Mouse (Mus musculus) forebrain, postnatal 0 days (tissue): ENCODE data around the gene Cfap44. TPM values are rescaled to one million over a fixed set of nuclear protein-coding genes. Genes with fewer than 3 reads are reported as not detected.

Experiments
- ATAC-seq: fragments of 200-750 bp; cut with Nextera tagmentation; 2 replicates; pipeline ENCODE4 v1.8.0; 2017; ENCODE audit warnings: mild to moderate bottlenecking, moderate library complexity
- DNase-seq: peaks from one replicate; pipeline ENCODE4 v3.0.0-alpha.2; 2015
- H3K27ac ChIP-seq: fragments of 300-500 bp; sonication (generic); 2 replicates; pipeline ENCODE4 v1.5.1; 2014; ENCODE audit warnings: low read depth, mild to moderate bottlenecking, antibody characterized with exemption, low read length, moderate library complexity, mixed read lengths
- H3K27me3 ChIP-seq: fragments of 300-500 bp; sonication (generic); 2 replicates; pipeline ENCODE4 v1.6.1; 2014; ENCODE audit warnings: mild to moderate bottlenecking, low read length, mixed read lengths; ENCODE audit not compliant: insufficient read depth
- H3K36me3 ChIP-seq: fragments of 300-500 bp; sonication (generic); 2 replicates; pipeline ENCODE4 v1.6.1; 2014; ENCODE audit warnings: mild to moderate bottlenecking, moderate library complexity; ENCODE audit not compliant: insufficient read depth
- H3K4me1 ChIP-seq: fragments of 300-500 bp; sonication (generic); 2 replicates; pipeline ENCODE4 v1.6.1; 2014; ENCODE audit warnings: antibody characterized with exemption; ENCODE audit not compliant: insufficient read depth
- H3K4me2 ChIP-seq: fragments of 300-500 bp; sonication (generic); 2 replicates; pipeline ENCODE4 v1.6.1; 2014; ENCODE audit warnings: low read depth, mild to moderate bottlenecking, moderate library complexity
- H3K4me3 ChIP-seq: fragments of 300-500 bp; sonication (generic); 2 replicates; pipeline ENCODE4 v1.5.1; 2014; ENCODE audit warnings: low read depth, low read length, mixed read lengths
- H3K9ac ChIP-seq: fragments of 300-500 bp; sonication (generic); 2 replicates; pipeline ENCODE4 v1.6.1; 2014; ENCODE audit warnings: mild to moderate bottlenecking
- H3K9me3 ChIP-seq: fragments of 300-500 bp; sonication (generic); 2 replicates; pipeline ENCODE4 v1.6.1; 2016; ENCODE audit warnings: low read length
- CTCF ChIP-seq: sonication (generic); IDR thresholded peaks from 2 replicates; pipeline ENCODE4 v1.5.1; 2016; ENCODE audit warnings: antibody characterized with exemption, control low read depth, low read depth
- WGBS: fragments of 180-500 bp; shearing (Covaris S2); extraction: QIAGEN DNeasy Blood & Tissue Kit; methylation state at CpG from one replicate; pipeline ENCODE4 v1.1.7; 2014; 5-methylcytosine and 5-hydroxymethylcytosine counted together
- polyA plus RNA-seq: library from polyadenylated mRNA; unstranded; fragments of >200 nt; fragmentation: Nextera tagmentation; extraction: Ambion mirVana; gene quantifications from 2 replicates; pipeline ENCODE4 v1.2.1, GENCODE M21; 2015
- total RNA-seq: library from RNA; depleted of rRNA; stranded (reverse); fragments of >200 nt; gene quantifications from 2 replicates; pipeline ENCODE4 v1.2.3, GENCODE M21; 2014

The Cfap44 gene
- total and polyA plus RNA-seq, 2 experiments from 2014 or later: 2.5 to 9.6 TPM

- Histone ChIP-seq H3K27me3 (no peaks in the 10 kb centered on the region), H3K27ac (no peak overlapping the region), H3K4me3 (no peak overlapping the region), H3K4me2 (no peak overlapping the region), H3K4me1 (0 out of 2 replicates have a peak, but pooled peaks cover 8% of the 10 kb centered on the region), H3K9ac (no peak overlapping the region), H3K36me3 (no peaks in the 10 kb centered on the region), H3K9me3 (no peaks in the 10 kb centered on the region)
- peak; percentile 70 for DNase-seq
- 37% methylated on average over 9 of the region's 9 CpGs for WGBS
- ATAC-seq: peak; percentile 70
- TF ChIP-seq CTCF: peak; percentile 78
Measured at GRCm38 (mm10) chr16:44391877-44392548, 2.6 kb upstream of the Cfap44 start.

GRCm38 (mm10) chr16:44404933-44405332 is 10.3 kb downstream of the Cfap44 start:
- Histone ChIP-seq H3K4me2 (no peak overlapping the region), H3K27ac (no peak overlapping the region), H3K9ac (no peak overlapping the region), H3K27me3 (no peaks in the 10 kb centered on the region), H3K9me3 (no peaks in the 10 kb centered on the region), H3K4me1 (no peaks in the 10 kb centered on the region), H3K4me3 (no peak overlapping the region), H3K36me3 (no peaks in the 10 kb centered on the region)
- ATAC-seq: no peak
- WGBS: 96% methylated on average over 5 of the region's 5 CpGs
- DNase-seq: no peak
- TF ChIP-seq CTCF: no peak

GRCm38 (mm10) chr16:44407211-44407610 is 12.6 kb downstream of the Cfap44 start:
- H3K27ac ChIP-seq: no peak overlapping the region
- no peaks in the 10 kb centered on the region for H3K4me1 ChIP-seq
- no peaks in the 10 kb centered on the region for H3K36me3 ChIP-seq
- DNase-seq (no peak), ATAC-seq (no peak)
- H3K4me2 ChIP-seq: no peak overlapping the region
- no peak overlapping the region for H3K9ac ChIP-seq
- no peak for TF ChIP-seq CTCF
- H3K4me3 ChIP-seq: no peak overlapping the region
- H3K27me3 ChIP-seq: no peaks in the 10 kb centered on the region
- no peaks in the 10 kb centered on the region for H3K9me3 ChIP-seq
- 89% methylated on average over 5 of the region's 5 CpGs for WGBS

DNA sequence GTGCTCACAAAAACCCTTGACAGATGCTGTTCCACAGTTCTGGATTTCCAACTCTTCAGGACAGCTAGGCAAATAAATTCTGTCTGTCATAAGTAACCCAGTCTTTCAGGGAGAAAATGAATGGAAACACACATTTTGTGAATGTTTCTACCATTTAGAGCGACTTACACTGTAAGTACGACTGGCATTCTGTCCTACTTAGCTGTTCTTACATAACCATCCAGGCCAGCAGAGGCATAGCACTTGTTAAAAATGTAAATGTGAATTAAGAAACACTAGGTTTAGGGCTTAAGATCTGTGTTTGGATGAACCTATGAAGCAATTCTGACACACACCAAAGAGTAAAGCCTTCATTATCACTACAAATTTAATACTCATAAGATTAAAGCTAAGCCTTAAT is 13.7 kb downstream of the Cfap44 start:
- WGBS: 94% methylated on average over 2 of the region's 2 CpGs
- Histone ChIP-seq H3K4me2 (no peak overlapping the region), H3K4me1 (no peaks in the 10 kb centered on the region), H3K27ac (no peak overlapping the region), H3K27me3 (no peaks in the 10 kb centered on the region), H3K4me3 (no peak overlapping the region), H3K36me3 (no peaks in the 10 kb centered on the region), H3K9ac (no peak overlapping the region), H3K9me3 (no peaks in the 10 kb centered on the region)
- no peak for TF ChIP-seq CTCF
- DNase-seq (no peak), ATAC-seq (no peak)

DNA sequence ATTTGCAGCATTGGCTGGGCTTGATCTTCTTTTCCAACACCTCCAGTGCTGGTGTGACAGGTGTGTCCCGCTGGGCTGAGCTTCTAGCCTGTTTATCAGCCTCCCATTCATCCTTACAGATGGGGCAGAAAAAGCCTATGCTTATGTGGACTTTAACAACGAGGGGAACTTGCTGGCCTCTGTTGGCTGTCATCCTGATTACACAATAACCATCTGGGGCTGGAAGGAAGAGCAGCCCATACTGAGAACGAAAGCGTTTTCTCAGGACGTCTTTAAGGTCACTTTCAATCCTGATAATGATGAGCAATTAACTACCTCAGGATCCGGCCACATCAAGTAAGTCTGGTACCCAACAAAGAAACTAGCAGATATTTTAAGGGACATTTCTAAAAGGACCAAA is 15.6 kb downstream of the Cfap44 start:
- Histone ChIP-seq H3K27ac (no peak overlapping the region), H3K9ac (no peak overlapping the region), H3K27me3 (no peaks in the 10 kb centered on the region), H3K9me3 (no peaks in the 10 kb centered on the region), H3K4me2 (no peak overlapping the region), H3K4me1 (no peaks in the 10 kb centered on the region), H3K36me3 (no peaks in the 10 kb centered on the region), H3K4me3 (no peak overlapping the region)
- 45% methylated on average over 6 of the region's 6 CpGs for WGBS
- ATAC-seq: no peak
- DNase-seq: no peak
- TF ChIP-seq CTCF: no peak

DNA sequence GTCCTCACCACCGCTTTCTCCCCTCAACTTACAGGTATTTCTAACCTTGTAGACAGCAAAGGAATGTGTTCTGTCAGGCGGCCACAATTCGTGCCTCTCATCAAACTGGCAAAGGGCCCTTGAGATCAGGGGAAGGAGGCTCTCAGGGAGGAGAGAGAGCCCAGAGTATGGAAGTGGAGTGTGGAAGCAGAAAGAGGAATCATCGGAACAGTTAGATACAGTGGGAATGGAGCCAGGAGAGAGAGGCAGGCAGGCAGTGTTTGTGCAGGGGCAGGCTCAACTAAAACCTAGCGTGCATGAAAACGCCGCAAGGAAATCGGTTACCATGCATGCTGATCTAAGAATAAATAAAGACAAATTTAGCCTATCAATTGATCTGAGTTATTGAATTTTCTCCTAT is 23.0 kb downstream of the Cfap44 start:
- ATAC-seq (no peak; the same call in 1 of the 2 replicates), DNase-seq (peak; percentile 27)
- Histone ChIP-seq H3K36me3 (no peaks in the 10 kb centered on the region), H3K4me2 (0 out of 2 replicates have a peak overlapping the region, but pooled peaks have one; percentile 3), H3K27me3 (no peaks in the 10 kb centered on the region), H3K4me1 (no peaks in the 10 kb centered on the region), H3K9ac (no peak overlapping the region), H3K4me3 (no peak overlapping the region), H3K9me3 (no peaks in the 10 kb centered on the region), H3K27ac (no peak overlapping the region)
- no peak for TF ChIP-seq CTCF
- WGBS: 62% methylated on average over 8 of the region's 8 CpGs

GRCm38 (mm10) chr16:44421735-44422134 is 27.1 kb downstream of the Cfap44 start:
- no peaks in the 10 kb centered on the region for H3K27me3 ChIP-seq
- H3K27ac ChIP-seq: no peak overlapping the region
- WGBS: 90% methylated on average over 8 of the region's 8 CpGs
- no peaks in the 10 kb centered on the region for H3K9me3 ChIP-seq
- peaks cover 2% of the 10 kb centered on the region; the same call in 1 of the 2 replicates for H3K4me1 ChIP-seq
- H3K4me2 ChIP-seq: no peak overlapping the region
- H3K9ac ChIP-seq: no peak overlapping the region
- DNase-seq (no peak), ATAC-seq (no peak)
- no peak overlapping the region for H3K4me3 ChIP-seq
- no peaks in the 10 kb centered on the region for H3K36me3 ChIP-seq
- no peak for TF ChIP-seq CTCF
